Mouse (Mus musculus) midbrain, embryonic 12.5 days (tissue): Measurements from ENCODE around the gene Gm9046. TPM values are rescaled to one million over a fixed set of nuclear protein-coding genes. Genes with fewer than 3 reads are reported as not detected.

ENCODE experiments used
- polyA plus RNA-seq: library from polyadenylated mRNA; unstranded; fragments of >200 nt; fragmentation: Nextera tagmentation; extraction: Ambion mirVana; gene quantifications from 2 replicates; pipeline ENCODE4 v1.2.1, GENCODE M21; 2016

Gene Gm9046
- polyA plus RNA-seq, 1 experiment from 2014 or later, result not detected

Other genes starting within 250 kb of the Gm9046 start
- 64.9 and 66.8 TPM in 2 replicates for gene Mdm1, start 201.4 kb downstream of the Gm9046 start, polyA plus RNA-seq
- 0.17 TPM in 1 of 2 replicates, not detected in the other for gene Il22, start 138.3 kb downstream of the Gm9046 start, polyA plus RNA-seq
- not detected in 2 replicates for gene Gm32717, start 102.5 kb downstream of the Gm9046 start, polyA plus RNA-seq
- not detected in 2 replicates for gene Gm32802, start 84.6 kb downstream of the Gm9046 start, polyA plus RNA-seq
- not detected in 2 replicates for gene Iltifb, start 48.2 kb downstream of the Gm9046 start, polyA plus RNA-seq
- not detected in 2 replicates for gene Gm9040, start 16.3 kb downstream of the Gm9046 start, polyA plus RNA-seq
- not detected in 2 replicates for gene Gm9044, start 10.8 kb downstream of the Gm9046 start, polyA plus RNA-seq
- gene Gm9045, start 5.4 kb downstream of the Gm9046 start, polyA plus RNA-seq, result not detected in 2 replicates
- not detected in 2 replicates for gene Gm9048, start 5.4 kb upstream of the Gm9046 start, polyA plus RNA-seq
- not detected in 2 replicates for gene Gm9049, start 10.8 kb upstream of the Gm9046 start, polyA plus RNA-seq
- not detected in 2 replicates for gene Ifng, start 97.8 kb upstream of the Gm9046 start, polyA plus RNA-seq